Mouse (Mus musculus): ENCODE measurements around the gene Tbc1d24. TPM values are rescaled to one million over a fixed set of nuclear protein-coding genes. Genes with fewer than 3 reads are reported as not detected.

The Tbc1d24 gene
- 7.3 and 7.4 TPM in 2 replicates for polyA plus RNA-seq (2015; fragmentation: Nextera tagmentation; extraction: Ambion mirVana)

GRCm38 (mm10) chr17:24205284-24205888 is at the start of gene Tbc1d24:
Gene Tbc1d24 (minus strand): TSS chr17:24205562.
- WGBS = 1% methylated on average over 61 of the region's 65 CpGs
- H3K9ac ChIP-seq = peak within 1 kb of the TSS; percentile 71
- peak; percentile 56 for ATAC-seq (ENCODE audit: insufficient number of reproducible peaks, low FRiP score, low TSS enrichment, low read depth)
- H3K27me3 ChIP-seq = no peaks in the 10 kb centered on the region; the same call in none of the 2 replicates
- no peaks in the 10 kb centered on the region for H3K36me3 ChIP-seq
- peak within 1 kb of the TSS; percentile 91 for H3K4me2 ChIP-seq
- H3K9me3 ChIP-seq = no peaks in the 10 kb centered on the region
- peaks cover 68% of the 10 kb centered on the region for H3K4me1 ChIP-seq
- peak within 1 kb of the TSS; percentile 71 for H3K4me3 ChIP-seq
- peak within 1 kb of the TSS; percentile 70 for H3K27ac ChIP-seq

DNA sequence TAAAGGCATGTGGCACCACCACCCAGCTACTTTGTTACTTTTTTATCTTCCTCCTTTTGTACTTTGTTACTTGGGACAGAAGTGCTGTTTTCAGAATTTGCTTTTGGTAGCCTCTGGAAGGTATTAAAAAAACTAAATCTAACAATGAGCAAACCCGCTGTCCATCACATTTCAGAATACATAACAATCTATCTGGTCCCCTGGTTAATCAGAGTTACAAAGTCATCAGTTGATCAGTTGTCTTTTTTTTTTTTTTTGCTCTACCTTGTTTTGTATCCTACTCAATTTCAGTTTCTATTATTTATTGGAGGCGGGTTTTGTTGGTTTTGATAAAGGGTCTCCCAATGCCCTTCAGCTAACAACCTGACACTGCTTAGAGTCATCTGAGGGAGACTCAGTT is 47.0 kb upstream of the Tbc1d24 start:
- H3K27ac ChIP-seq = 0 out of 2 replicates have a peak overlapping the region, but pooled peaks have one; percentile 76
- WGBS = 93% methylated on average over 2 of the region's 2 CpGs
- no peak for ATAC-seq (ENCODE audit: insufficient number of reproducible peaks, low FRiP score, low TSS enrichment, low read depth)
- H3K36me3 ChIP-seq = peaks cover 16% of the 10 kb centered on the region
- peaks cover 14% of the 10 kb centered on the region for H3K4me1 ChIP-seq
- no peaks in the 10 kb centered on the region for H3K27me3 ChIP-seq
- H3K9me3 ChIP-seq = no peaks in the 10 kb centered on the region
- H3K9ac ChIP-seq = no peak overlapping the region
- H3K4me2 ChIP-seq = no peak overlapping the region
- no peak overlapping the region for H3K4me3 ChIP-seq

DNA sequence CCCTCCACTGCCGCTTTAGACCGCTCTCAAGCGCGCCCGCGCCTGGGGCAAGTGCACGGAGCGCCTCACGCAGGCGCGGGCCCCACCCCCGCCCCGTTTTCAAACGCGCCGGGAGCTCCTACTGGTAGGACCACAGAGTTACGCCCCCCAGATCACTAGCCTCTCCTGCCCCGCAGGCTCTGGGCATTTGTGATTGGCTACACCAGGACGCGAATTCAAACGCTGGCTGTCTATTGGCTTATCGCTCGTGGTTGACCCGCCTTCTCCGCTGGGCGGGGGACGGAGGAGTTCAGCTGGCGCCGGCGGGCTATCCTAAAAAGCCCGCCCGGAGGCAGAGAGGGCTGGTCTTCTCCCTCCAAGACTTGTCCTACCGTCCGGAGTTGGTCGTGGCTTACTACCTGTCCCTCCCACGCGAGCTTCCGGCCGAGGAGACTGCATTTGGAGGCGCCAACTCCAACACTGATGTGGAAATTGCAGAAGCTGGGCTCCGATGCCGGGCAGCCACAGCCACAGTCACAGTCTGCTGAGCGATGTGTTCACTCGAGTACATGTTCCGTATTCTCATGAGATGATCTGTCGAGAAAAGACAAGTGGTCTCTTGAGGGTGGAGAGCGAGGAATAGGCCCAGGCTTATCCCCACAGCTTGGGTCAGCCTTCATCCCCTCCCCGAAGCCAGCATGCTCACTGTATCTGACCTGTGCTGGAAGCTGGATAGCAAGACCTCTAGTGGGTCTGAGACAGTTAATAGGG is 46.1 kb upstream of the Tbc1d24 start, which contains the start of gene Ccnf:
TSS of gene Ccnf (minus strand) at position 165 of the 750 bp plus-strand sequence.
- H3K27ac ChIP-seq = peak within 1 kb of the TSS; percentile 76
- WGBS = under 1% methylated on average over 48 of the region's 48 CpGs

GRCm38 (mm10) chr17:24250988-24251319 is 45.6 kb upstream of the Tbc1d24 start:
- H3K27me3 ChIP-seq = no peaks in the 10 kb centered on the region
- ATAC-seq (ENCODE audit: insufficient number of reproducible peaks, low FRiP score, low TSS enrichment, low read depth) = peak; percentile 41; the same call in 1 of the 2 replicates
- H3K36me3 ChIP-seq = peaks cover 27% of the 10 kb centered on the region
- H3K4me2 ChIP-seq = peak overlapping the region; percentile 70
- peak overlapping the region; percentile 54 for H3K27ac ChIP-seq
- H3K4me3 ChIP-seq = peak overlapping the region; percentile 83
- H3K4me1 ChIP-seq = peaks cover 14% of the 10 kb centered on the region
- WGBS = under 1% methylated on average over 32 of the region's 32 CpGs
- peak overlapping the region; percentile 56 for H3K9ac ChIP-seq
- H3K9me3 ChIP-seq = no peaks in the 10 kb centered on the region

More for the DNA sequence above, 46.1 kb upstream of the Tbc1d24 start, which contains the start of gene Ccnf:
- H3K4me1 ChIP-seq = peaks cover 14% of the 10 kb centered on the region
- peak within 1 kb of the TSS; percentile 70 for H3K4me2 ChIP-seq
- peak within 1 kb of the TSS; percentile 56 for H3K9ac ChIP-seq
- peaks cover 24% of the 10 kb centered on the region for H3K36me3 ChIP-seq
- no peaks in the 10 kb centered on the region for H3K27me3 ChIP-seq
- peak within 1 kb of the TSS; percentile 83 for H3K4me3 ChIP-seq
- peak; percentile 99 for ATAC-seq (ENCODE audit: insufficient number of reproducible peaks, low FRiP score, low TSS enrichment, low read depth)
- no peaks in the 10 kb centered on the region for H3K9me3 ChIP-seq

- Histone ChIP-seq H3K36me3 (peaks cover 45% of the 10 kb centered on the region), H3K9me3 (0 out of 2 replicates have a peak, but pooled peaks cover 6% of the 10 kb centered on the region), H3K9ac (no peak overlapping the region), H3K4me3 (no peak overlapping the region), H3K27me3 (no peaks in the 10 kb centered on the region), H3K27ac (no peak overlapping the region), H3K4me2 (no peak overlapping the region), H3K4me1 (peaks cover 14% of the 10 kb centered on the region)
- no peak for ATAC-seq (ENCODE audit: insufficient number of reproducible peaks, low FRiP score, low TSS enrichment, low read depth)
- 97% methylated on average over 2 of the region's 2 CpGs for WGBS
Measured at GRCm38 (mm10) chr17:24248641-24249040, 43.3 kb upstream of the Tbc1d24 start.

GRCm38 (mm10) chr17:24244061-24244460 is 38.7 kb upstream of the Tbc1d24 start:
- Histone ChIP-seq H3K27ac (no peak overlapping the region), H3K4me1 (no peaks in the 10 kb centered on the region), H3K9ac (no peak overlapping the region), H3K4me3 (no peak overlapping the region), H3K36me3 (peaks cover 87% of the 10 kb centered on the region), H3K9me3 (0 out of 2 replicates have a peak, but pooled peaks cover 6% of the 10 kb centered on the region), H3K4me2 (no peak overlapping the region), H3K27me3 (no peaks in the 10 kb centered on the region)
- no peak for ATAC-seq (ENCODE audit: insufficient number of reproducible peaks, low FRiP score, low TSS enrichment, low read depth)
- 98% methylated on average over 8 of the region's 8 CpGs for WGBS

GRCm38 (mm10) chr17:24243311-24243969 is 38.1 kb upstream of the Tbc1d24 start:
- no peak overlapping the region for H3K4me2 ChIP-seq
- H3K36me3 ChIP-seq = peaks cover 87% of the 10 kb centered on the region
- 0 out of 2 replicates have a peak, but pooled peaks cover 6% of the 10 kb centered on the region for H3K9me3 ChIP-seq
- no peaks in the 10 kb centered on the region for H3K4me1 ChIP-seq
- no peak overlapping the region for H3K9ac ChIP-seq
- H3K27ac ChIP-seq = no peak overlapping the region
- WGBS = 90% methylated on average over 4 of the region's 4 CpGs
- no peak for ATAC-seq (ENCODE audit: insufficient number of reproducible peaks, low FRiP score, low TSS enrichment, low read depth)
- no peaks in the 10 kb centered on the region for H3K27me3 ChIP-seq
- no peak overlapping the region for H3K4me3 ChIP-seq

DNA sequence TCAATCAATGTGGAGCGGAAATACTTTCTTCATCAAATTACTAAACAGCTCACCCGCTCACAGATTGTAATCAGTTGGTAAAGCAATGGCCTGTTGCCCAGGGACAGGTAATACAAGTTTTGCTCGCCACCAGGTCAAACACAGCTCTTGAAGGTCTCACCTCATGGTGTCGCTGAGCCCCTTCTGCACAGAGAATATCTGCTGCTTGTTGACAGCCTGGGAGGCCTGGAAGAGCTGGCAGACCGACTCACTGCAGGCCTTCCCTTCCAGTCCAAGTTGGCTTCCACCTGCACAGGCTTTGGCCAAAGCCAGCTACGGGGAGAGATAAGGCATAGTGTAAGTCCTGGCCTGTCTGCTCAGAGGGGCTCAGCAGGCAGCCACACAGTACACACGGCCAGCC is 31.6 kb upstream of the Tbc1d24 start:
- Histone ChIP-seq H3K27me3 (no peaks in the 10 kb centered on the region), H3K4me1 (no peaks in the 10 kb centered on the region), H3K9me3 (no peaks in the 10 kb centered on the region), H3K4me2 (no peak overlapping the region), H3K27ac (no peak overlapping the region), H3K4me3 (no peak overlapping the region), H3K36me3 (peaks cover 98% of the 10 kb centered on the region), H3K9ac (no peak overlapping the region)
- no peak for ATAC-seq (ENCODE audit: insufficient number of reproducible peaks, low FRiP score, low TSS enrichment, low read depth)
- 91% methylated on average over 7 of the region's 7 CpGs for WGBS

DNA sequence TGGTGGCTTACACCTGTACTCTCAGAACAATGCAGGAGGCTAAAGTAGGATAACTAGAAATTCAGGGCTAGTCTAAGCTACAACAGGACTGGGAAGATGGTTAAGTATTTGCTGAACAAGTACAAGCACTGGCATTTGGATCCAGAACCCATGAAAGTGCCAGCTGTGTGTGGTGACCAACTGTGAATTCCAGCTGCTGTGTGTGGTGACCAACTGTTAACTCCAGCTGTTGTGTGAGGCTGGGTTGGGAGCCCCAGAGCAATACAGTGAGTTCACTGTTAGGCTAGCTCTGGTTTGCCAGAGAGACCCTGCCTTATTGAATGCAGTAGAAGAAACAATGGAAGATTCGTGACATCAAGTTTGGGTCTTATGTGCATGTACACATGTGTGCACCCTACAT is 31.1 kb upstream of the Tbc1d24 start:
- no peak overlapping the region for H3K4me2 ChIP-seq
- peaks cover 98% of the 10 kb centered on the region for H3K36me3 ChIP-seq
- no peak for ATAC-seq (ENCODE audit: insufficient number of reproducible peaks, low FRiP score, low TSS enrichment, low read depth)
- H3K27ac ChIP-seq = no peak overlapping the region
- whole genome bisulfite sequencing = 97% methylated on average over 1 of the region's 1 CpGs
- H3K27me3 ChIP-seq = no peaks in the 10 kb centered on the region
- no peak overlapping the region for H3K4me3 ChIP-seq
- no peaks in the 10 kb centered on the region for H3K9me3 ChIP-seq
- no peak overlapping the region for H3K9ac ChIP-seq
- H3K4me1 ChIP-seq = no peaks in the 10 kb centered on the region

DNA sequence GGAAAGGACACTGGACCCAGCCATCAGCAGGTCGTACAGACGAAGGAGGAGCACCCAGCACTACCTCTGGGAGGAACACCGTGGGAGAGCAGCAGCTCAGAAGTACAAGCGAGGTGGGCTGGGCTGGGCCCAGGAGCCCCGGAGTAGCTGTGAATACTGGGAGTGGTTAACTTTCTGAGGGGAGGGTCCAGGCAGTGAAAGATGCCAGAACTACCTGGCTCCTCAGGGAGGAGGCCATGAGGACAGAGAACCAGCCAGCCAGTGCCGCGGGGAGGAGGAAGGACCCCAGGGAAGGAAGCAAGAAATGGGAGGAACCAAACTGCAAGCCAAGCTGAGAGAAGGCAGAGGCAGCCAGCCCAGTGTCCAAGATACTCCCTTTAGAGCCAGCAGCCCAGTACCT is 22.6 kb upstream of the Tbc1d24 start:
- Histone ChIP-seq H3K27me3 (no peaks in the 10 kb centered on the region), H3K27ac (no peak overlapping the region), H3K4me2 (no peak overlapping the region), H3K9me3 (no peaks in the 10 kb centered on the region), H3K4me1 (no peaks in the 10 kb centered on the region), H3K9ac (no peak overlapping the region), H3K36me3 (peaks cover 90% of the 10 kb centered on the region), H3K4me3 (no peak overlapping the region)
- no peak for ATAC-seq (ENCODE audit: insufficient number of reproducible peaks, low FRiP score, low TSS enrichment, low read depth)
- WGBS = 80% methylated on average over 7 of the region's 7 CpGs

DNA sequence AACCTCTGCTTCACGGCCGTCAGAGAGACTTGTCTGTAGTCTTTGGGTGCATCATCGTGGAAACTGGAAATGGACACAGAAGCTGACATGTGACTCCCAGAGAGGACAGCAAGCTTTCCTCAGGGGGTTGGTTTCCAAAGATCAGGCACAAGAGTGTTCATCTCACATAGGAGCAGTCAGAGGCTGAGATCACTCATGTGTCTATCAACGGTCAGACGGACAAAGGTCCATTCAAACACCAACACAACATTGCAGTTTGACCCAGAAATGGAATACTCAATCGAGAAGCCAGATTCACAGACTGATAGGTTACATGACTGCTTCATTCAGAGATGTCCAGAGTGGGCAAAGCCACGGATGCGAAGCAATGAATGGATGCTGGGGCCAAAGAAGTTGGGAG is 21.4 kb upstream of the Tbc1d24 start:
- no peaks in the 10 kb centered on the region for H3K4me1 ChIP-seq
- no peak overlapping the region for H3K4me2 ChIP-seq
- 91% methylated on average over 8 of the region's 8 CpGs for WGBS
- no peaks in the 10 kb centered on the region for H3K9me3 ChIP-seq
- H3K27ac ChIP-seq = no peak overlapping the region
- ATAC-seq (ENCODE audit: insufficient number of reproducible peaks, low FRiP score, low TSS enrichment, low read depth) = no peak
- no peak overlapping the region for H3K4me3 ChIP-seq
- H3K27me3 ChIP-seq = no peaks in the 10 kb centered on the region
- no peak overlapping the region for H3K9ac ChIP-seq
- peaks cover 84% of the 10 kb centered on the region for H3K36me3 ChIP-seq

- Histone ChIP-seq H3K27ac (no peak overlapping the region), H3K36me3 (peaks cover 77% of the 10 kb centered on the region), H3K4me3 (no peak overlapping the region), H3K9me3 (no peaks in the 10 kb centered on the region), H3K9ac (no peak overlapping the region), H3K27me3 (no peaks in the 10 kb centered on the region), H3K4me1 (peaks cover 4% of the 10 kb centered on the region), H3K4me2 (no peak overlapping the region)
- 91% methylated on average over 5 of the region's 5 CpGs for WGBS
- ATAC-seq (ENCODE audit: insufficient number of reproducible peaks, low FRiP score, low TSS enrichment, low read depth) = no peak
Measured at GRCm38 (mm10) chr17:24225851-24226250, 20.5 kb upstream of the Tbc1d24 start.
